In the genomic region with DNA sequence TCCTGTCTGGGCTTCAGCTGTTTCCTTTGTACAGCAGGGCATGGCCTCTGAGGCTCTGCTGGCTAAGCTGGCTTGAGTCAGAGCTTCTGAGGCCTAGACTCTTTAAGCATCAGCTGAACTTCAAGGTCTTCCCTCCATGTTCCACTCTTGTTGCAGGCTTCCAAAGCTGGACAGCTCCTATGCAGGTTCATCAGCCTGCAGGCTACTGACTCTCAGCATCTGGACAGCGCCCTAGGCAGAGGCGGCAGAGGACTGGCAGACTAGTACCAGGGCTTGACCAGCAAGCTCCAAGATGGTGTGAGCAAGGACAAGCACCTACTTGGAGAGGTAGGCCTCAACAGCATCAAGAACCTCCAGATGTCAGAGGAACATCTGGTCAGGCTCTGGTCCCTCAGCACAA, we compare ENCODE assay signal across 8 mouse cellular contexts. TPM values are rescaled to one million over a fixed set of nuclear protein-coding genes. Genes with fewer than 3 reads are reported as not detected.
DNase-seq lines count a peak whose midpoint lies in the region; TF ChIP-seq lines count a peak whose summit lies in the region.

No protein-coding gene starts in this region.

- no peak for TF ChIP-seq CTCF in gastrocnemius, adult 2 months (IDR thresholded peaks at IDR 0.05)

- intact Hi-C loops in gastrocnemius, adult 2 months (cut with DNase I), result no loop called here
- intact Hi-C loops in left cerebral cortex, postnatal 14 days (cut with DNase I), result loop anchor here (5.0 kb wide), 2 partner anchors 40 to 45 kb away; a partner anchor contains a TSS

- H3K36me3 ChIP-seq in limb, embryonic 10.5 days, result no peaks in the 10 kb centered on the region

- no peak overlapping the region for H3K27ac ChIP-seq in gastrocnemius, adult 2 months
- no peak overlapping the region for H3K27ac ChIP-seq in limb, embryonic 10.5 days

- no peaks in the 10 kb centered on the region for H3K27me3 ChIP-seq in limb, embryonic 10.5 days (ENCODE audit: low read depth, poor library complexity, severe bottlenecking)

- H3K4me1 ChIP-seq in limb, embryonic 10.5 days, result peaks cover 8% of the 10 kb centered on the region

- WGBS in limb, embryonic 10.5 days, result 11% methylated on average over 2 of the region's 2 CpGs

- no peaks in the 10 kb centered on the region for H3K9me3 ChIP-seq in limb, embryonic 10.5 days (replicated peaks)

- no peak overlapping the region for H3K4me3 ChIP-seq in gastrocnemius, adult 2 months
- no peak overlapping the region for H3K4me3 ChIP-seq in limb, embryonic 10.5 days

- peak; percentile 51 for DNase-seq in gastrocnemius, adult 2 months
- DNase-seq in gastrocnemius, postnatal 25 days, result no peak
- peak; percentile 80 for DNase-seq in 3T3-L1 (ENCODE audit: low read depth, low spot score)
- peak; percentile 82 for DNase-seq in embryo, embryonic 10 days (ENCODE audit: low spot score)
- DNase-seq in limb, embryonic 10.5 days (ENCODE audit: low spot score), result peak; percentile 79
- peak; percentile 70 for DNase-seq in testis, postnatal 10 days (ENCODE audit: low spot score)
- DNase-seq in right cerebral cortex, postnatal 4 days, result no peak
- DNase-seq in left cerebral cortex, postnatal 14 days (ENCODE audit: low spot score in 2 of 2), result no peak

RNA-seq across cellular contexts. Expression of a gene that starts 42.9 kb away (rescaled TPM):
- total RNA-seq in gastrocnemius, adult 2 months (2021), result 10 to 100 TPM; 33.7 to 38.4 TPM
- 10 to 100 TPM; 28.5 to 31.8 TPM for total RNA-seq in gastrocnemius, postnatal 25 days (2021)
- 21.4 and 22.4 TPM in 2 replicates for polyA plus RNA-seq in limb, embryonic 10.5 days (2016; fragmentation: Nextera tagmentation; extraction: Ambion mirVana)
- total RNA-seq in left cerebral cortex, postnatal 14 days (2021), result 100 to 1,000 TPM; 116 to 127 TPM

Comparison
In these comparisons a context has a peak if more than half of its experiments do, and no peak if none do; other contexts are left out.
1. DNase-seq: peak in gastrocnemius, adult 2 months (single experiment), 3T3-L1 (single experiment), embryo, embryonic 10 days (single experiment), limb, embryonic 10.5 days (single experiment) and testis, postnatal 10 days (single experiment); none in gastrocnemius, postnatal 25 days (single experiment), right cerebral cortex, postnatal 4 days (single experiment) and left cerebral cortex, postnatal 14 days (0 of 2).